Mouse (Mus musculus) liver, embryonic 12.5 days (tissue): ENCODE measurements around the gene Rnf182. TPM values are rescaled to one million over a fixed set of nuclear protein-coding genes. Genes with fewer than 3 reads are reported as not detected.
A peak's percentile ranks its signal among the peaks of the same experiment; 100 is the strongest.

Experiments used
- ATAC-seq: fragments of 200-750 bp; cut with Nextera tagmentation; 2 replicates; pipeline ENCODE4 v1.8.0; 2017; ENCODE audit warnings: moderate number of reproducible peaks, mild to moderate bottlenecking, moderate library complexity
- H3K27ac ChIP-seq: fragments of 300-500 bp; sonication (generic); 2 replicates; pipeline ENCODE4 v1.5.1; 2016; ENCODE audit warnings: mild to moderate bottlenecking
- H3K27me3 ChIP-seq: fragments of 300-500 bp; sonication (generic); replicated peaks from 2 replicates; pipeline ENCODE4 v1.6.1; 2016; ENCODE audit warnings: mild to moderate bottlenecking, moderate library complexity
- H3K36me3 ChIP-seq: fragments of 300-500 bp; sonication (generic); 2 replicates; pipeline ENCODE4 v1.6.1; 2016; ENCODE audit warnings: mild to moderate bottlenecking, moderate library complexity
- H3K4me1 ChIP-seq: fragments of 300-500 bp; sonication (generic); 2 replicates; pipeline ENCODE4 v1.6.1; 2016
- H3K4me2 ChIP-seq: fragments of 300-500 bp; sonication (generic); 2 replicates; pipeline ENCODE4 v1.6.1; 2016; ENCODE audit warnings: mild to moderate bottlenecking, moderate library complexity
- H3K4me3 ChIP-seq: fragments of 300-500 bp; sonication (generic); 2 replicates; pipeline ENCODE4 v1.5.1; 2016; ENCODE audit warnings: mild to moderate bottlenecking, moderate library complexity
- H3K9ac ChIP-seq: fragments of 300-500 bp; sonication (generic); 2 replicates; pipeline ENCODE4 v1.6.1; 2016; ENCODE audit warnings: mild to moderate bottlenecking, moderate library complexity
- H3K9me3 ChIP-seq: fragments of 300-500 bp; sonication (generic); replicated peaks from 2 replicates; pipeline ENCODE4 v1.6.1; 2016; ENCODE audit warnings: mild to moderate bottlenecking, moderate library complexity
- WGBS: fragments of 180-500 bp; shearing (Covaris S2); methylation state at CpG from one replicate; pipeline ENCODE4 v1.1.7; 2016; ENCODE audit not compliant: insufficient replicate concordance; 5-methylcytosine and 5-hydroxymethylcytosine counted together
- polyA plus RNA-seq: library from polyadenylated mRNA; unstranded; fragments of >200 nt; fragmentation: Nextera tagmentation; extraction: Ambion mirVana; gene quantifications from 2 replicates; pipeline ENCODE4 v1.2.1, GENCODE M21; 2016

The Rnf182 gene
- polyA plus RNA-seq, result 0.19 and 0.20 TPM in 2 replicates

DNA sequence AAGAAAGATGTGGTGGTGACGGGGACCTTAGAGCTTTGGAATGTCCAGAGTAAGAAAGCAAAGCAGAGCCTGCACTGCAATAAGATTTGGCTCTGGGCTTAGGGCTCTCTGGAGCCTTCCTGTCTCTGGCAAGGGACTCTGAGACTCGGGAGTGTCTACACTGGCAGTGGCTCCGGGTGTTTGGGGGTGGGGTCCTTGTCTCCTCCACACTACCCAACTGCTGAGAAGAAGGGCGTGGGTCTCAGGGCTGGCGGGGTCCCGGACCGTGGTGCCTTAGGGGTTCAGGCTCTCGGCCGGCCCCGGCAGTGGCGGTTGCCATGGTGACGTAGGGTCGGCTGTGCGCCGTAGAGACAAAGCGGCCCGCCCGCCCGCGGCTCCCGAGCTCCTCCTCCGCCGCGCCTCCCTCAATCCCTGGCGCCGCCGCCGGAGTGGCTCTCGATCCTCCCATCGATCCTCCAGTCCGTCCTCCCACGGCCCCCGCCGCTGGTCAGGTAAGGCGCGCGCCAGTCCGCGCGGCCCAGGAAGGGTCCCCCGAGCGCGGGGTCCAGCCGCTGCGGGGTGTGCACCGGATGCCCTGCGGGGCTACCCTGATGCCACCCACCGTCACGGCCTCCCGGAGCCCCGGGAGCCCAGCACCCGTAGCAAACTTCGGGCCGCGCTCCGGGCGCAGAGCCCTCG is at the start of gene Rnf182:
Gene Rnf182 (plus strand): TSS at position 134 of the 678 bp plus-strand sequence.
- under 1% methylated on average over 58 of the region's 58 CpGs for WGBS
- H3K27ac ChIP-seq, result no peak within 1 kb of the TSS
- H3K27me3 ChIP-seq, result peaks cover 52% of the 10 kb centered on the region

DNA sequence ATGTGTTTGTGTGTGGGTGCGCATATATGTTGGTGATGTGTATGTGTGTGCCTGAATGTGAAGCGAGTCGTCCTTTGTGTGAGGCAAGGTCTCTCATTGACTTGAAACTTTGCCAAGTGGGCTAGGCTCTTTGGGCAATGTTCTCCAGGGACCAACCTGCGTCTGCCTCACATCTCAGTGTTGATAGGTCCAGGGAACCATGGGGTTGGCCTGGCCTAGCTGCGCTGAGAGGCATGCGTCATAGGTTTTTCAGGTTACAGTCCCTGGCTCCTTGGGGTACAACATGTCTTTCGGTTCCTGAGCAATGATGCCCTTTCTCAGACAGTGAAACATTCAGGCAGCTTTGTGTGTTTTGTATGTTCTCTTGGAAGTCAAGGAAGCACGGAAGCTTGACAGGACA is 49.3 kb upstream of the Rnf182 start:
- Histone ChIP-seq H3K9me3 (0 out of 2 replicates have a peak, but pooled peaks cover 3% of the 10 kb centered on the region), H3K27me3 (no peaks in the 10 kb centered on the region), H3K4me2 (no peak overlapping the region), H3K36me3 (no peaks in the 10 kb centered on the region), H3K27ac (no peak overlapping the region), H3K4me3 (no peak overlapping the region), H3K4me1 (peaks cover 19% of the 10 kb centered on the region), H3K9ac (no peak overlapping the region)
- WGBS, result 81% methylated on average over 8 of the region's 8 CpGs
- ATAC-seq, result no peak

More for the DNA sequence above, at the start of gene Rnf182:
- peak; percentile 63; the same call in 1 of the 2 replicates for ATAC-seq
- H3K4me2 ChIP-seq, result peak within 1 kb of the TSS; percentile 75
- no peaks in the 10 kb centered on the region for H3K9me3 ChIP-seq
- no peaks in the 10 kb centered on the region for H3K36me3 ChIP-seq
- H3K9ac ChIP-seq, result peak within 1 kb of the TSS; percentile 17; the same call in 1 of the 2 replicates
- peaks cover 11% of the 10 kb centered on the region for H3K4me1 ChIP-seq
- H3K4me3 ChIP-seq, result peak within 1 kb of the TSS; percentile 53

DNA sequence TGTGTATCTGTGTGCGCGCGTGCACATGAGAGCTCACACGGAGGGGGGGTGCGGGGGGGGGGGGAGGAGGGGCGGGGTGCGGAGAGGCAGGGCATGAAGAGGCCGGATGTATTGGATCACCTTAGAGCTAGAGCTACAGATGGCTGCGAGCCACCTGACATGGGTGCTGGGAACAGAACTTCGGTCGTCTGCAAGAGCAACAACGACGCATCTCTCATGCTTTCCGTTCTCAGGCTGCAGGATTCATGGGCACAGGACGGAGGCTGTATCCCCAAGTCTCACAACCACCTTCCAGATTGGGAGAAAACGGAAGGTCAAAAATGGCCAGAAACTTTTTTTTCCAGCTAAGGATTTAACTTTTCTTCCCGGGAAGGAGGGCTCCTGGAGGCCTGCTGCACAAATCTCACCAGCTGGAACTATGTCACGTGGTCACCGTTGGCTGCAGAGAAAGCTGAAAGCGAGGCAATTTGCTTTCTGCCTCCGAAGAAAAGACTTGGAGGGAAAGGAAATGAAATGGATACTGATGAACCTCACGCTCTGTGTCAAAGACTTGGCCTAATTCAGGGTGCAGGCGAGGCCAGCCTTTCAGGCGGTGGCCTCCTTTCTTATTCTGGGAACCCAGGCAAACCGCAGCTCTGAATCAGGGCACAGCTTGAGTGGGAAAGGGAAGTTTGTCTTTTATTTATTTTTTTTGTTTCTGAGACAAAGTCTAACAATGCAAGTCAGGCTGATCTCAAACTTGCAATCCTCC is 48.2 kb upstream of the Rnf182 start:
- WGBS, result 70% methylated on average over 25 of the region's 25 CpGs
- H3K36me3 ChIP-seq, result no peaks in the 10 kb centered on the region
- no peak overlapping the region for H3K9ac ChIP-seq
- H3K27ac ChIP-seq, result no peak overlapping the region
- H3K4me1 ChIP-seq, result peaks cover 14% of the 10 kb centered on the region
- no peak for ATAC-seq
- H3K27me3 ChIP-seq, result no peaks in the 10 kb centered on the region
- no peak overlapping the region for H3K4me2 ChIP-seq
- H3K4me3 ChIP-seq, result no peak overlapping the region
- 0 out of 2 replicates have a peak, but pooled peaks cover 3% of the 10 kb centered on the region for H3K9me3 ChIP-seq

DNA sequence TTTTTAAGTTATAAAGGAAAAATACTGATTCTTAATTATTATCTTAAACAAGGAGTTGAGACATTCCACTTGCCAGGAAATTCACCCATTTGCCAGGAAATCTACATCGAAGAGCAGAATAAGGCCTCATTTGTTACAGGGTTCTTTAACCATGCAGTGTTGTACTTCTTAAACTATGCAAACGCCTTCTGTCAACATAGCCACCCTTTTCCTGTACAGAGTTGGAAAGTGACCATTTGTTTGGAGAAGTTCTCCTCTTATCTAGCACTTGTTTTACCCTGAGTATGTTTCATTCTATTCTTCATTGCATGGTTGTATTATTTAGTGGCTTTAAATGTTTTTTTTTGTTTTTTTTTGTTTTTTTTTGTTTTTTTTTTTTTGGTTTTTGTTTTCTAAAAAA is 41.5 kb upstream of the Rnf182 start:
- ATAC-seq, result no peak
- H3K4me2 ChIP-seq, result no peak overlapping the region
- no peaks in the 10 kb centered on the region for H3K36me3 ChIP-seq
- H3K27me3 ChIP-seq, result no peaks in the 10 kb centered on the region
- H3K27ac ChIP-seq, result no peak overlapping the region
- H3K4me3 ChIP-seq, result no peak overlapping the region
- no peak overlapping the region for H3K9ac ChIP-seq
- 0 out of 2 replicates have a peak, but pooled peaks cover 3% of the 10 kb centered on the region for H3K9me3 ChIP-seq
- 55% methylated on average over 2 of the region's 2 CpGs for WGBS
- H3K4me1 ChIP-seq, result no peaks in the 10 kb centered on the region

DNA sequence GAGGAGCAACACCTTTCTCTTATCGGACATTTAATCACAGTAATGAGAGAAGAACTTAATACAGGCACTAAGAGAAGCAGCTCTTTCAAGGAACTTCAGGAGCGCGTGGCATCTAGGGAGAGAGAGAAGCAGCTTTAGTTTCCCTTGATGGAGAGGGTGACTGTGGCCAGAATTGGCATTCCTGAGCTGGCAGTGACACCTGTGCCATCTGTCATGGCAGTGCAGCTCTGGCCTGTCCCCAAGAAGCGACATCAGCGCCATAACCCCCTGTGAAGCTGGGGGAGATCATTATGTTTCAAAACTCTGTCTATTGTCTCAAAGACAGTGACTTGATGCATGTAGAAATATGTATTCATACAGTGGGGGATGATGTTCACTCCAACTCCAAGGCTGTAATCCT is 40.1 kb upstream of the Rnf182 start:
- Histone ChIP-seq H3K27me3 (no peaks in the 10 kb centered on the region), H3K36me3 (no peaks in the 10 kb centered on the region), H3K9me3 (0 out of 2 replicates have a peak, but pooled peaks cover 3% of the 10 kb centered on the region), H3K4me3 (no peak overlapping the region), H3K27ac (no peak overlapping the region), H3K4me2 (no peak overlapping the region), H3K9ac (no peak overlapping the region), H3K4me1 (no peaks in the 10 kb centered on the region)
- ATAC-seq, result no peak
- 77% methylated on average over 5 of the region's 5 CpGs for WGBS

DNA sequence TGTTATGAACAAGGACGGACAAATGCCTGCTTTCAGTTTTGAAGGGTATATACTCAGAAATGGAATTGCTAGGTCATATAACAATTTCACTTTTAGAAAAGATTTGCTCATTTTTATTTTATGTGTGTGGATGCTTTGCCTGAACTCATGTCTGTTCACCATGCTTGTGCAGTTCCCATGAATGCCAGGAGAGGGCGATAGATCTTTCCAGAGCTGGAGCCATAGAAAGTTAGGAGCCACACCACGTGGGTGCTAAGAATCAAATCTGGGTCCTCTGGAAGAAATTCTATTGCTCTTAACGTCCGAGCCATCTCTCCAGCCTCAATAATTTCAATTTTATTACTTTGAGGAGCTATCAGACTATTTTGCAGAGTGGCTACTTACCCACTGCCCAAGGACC is 38.3 kb upstream of the Rnf182 start:
- Histone ChIP-seq H3K4me2 (no peak overlapping the region), H3K27ac (no peak overlapping the region), H3K9ac (no peak overlapping the region), H3K36me3 (no peaks in the 10 kb centered on the region), H3K9me3 (no peaks in the 10 kb centered on the region), H3K4me3 (no peak overlapping the region), H3K4me1 (no peaks in the 10 kb centered on the region), H3K27me3 (no peaks in the 10 kb centered on the region)
- ATAC-seq, result no peak
- WGBS, result 50% methylated on average over 5 of the region's 5 CpGs

DNA sequence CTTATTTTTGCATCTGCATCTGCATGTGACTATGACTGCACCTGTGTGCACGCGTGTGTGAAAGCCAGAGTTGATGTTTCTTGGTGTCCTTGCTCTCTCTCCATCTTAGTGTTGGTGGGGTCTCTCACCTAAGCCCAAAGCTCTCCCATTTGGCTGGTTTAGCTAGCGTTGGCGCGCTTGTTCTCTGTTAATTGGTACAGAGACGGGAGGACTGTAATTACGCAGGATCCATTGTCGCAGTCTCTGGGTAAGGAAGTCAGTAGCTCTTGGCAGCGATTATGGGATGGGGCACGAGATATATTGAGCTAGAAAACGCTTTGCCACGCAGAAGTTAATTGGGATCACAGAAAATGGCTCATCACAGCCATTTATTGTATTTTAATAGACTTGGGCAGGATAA is 37.7 kb upstream of the Rnf182 start:
- Histone ChIP-seq H3K27ac (no peak overlapping the region), H3K4me3 (no peak overlapping the region), H3K27me3 (no peaks in the 10 kb centered on the region), H3K36me3 (no peaks in the 10 kb centered on the region), H3K9ac (no peak overlapping the region), H3K4me1 (no peaks in the 10 kb centered on the region), H3K4me2 (no peak overlapping the region), H3K9me3 (no peaks in the 10 kb centered on the region)
- ATAC-seq, result no peak
- WGBS, result 78% methylated on average over 12 of the region's 12 CpGs

DNA sequence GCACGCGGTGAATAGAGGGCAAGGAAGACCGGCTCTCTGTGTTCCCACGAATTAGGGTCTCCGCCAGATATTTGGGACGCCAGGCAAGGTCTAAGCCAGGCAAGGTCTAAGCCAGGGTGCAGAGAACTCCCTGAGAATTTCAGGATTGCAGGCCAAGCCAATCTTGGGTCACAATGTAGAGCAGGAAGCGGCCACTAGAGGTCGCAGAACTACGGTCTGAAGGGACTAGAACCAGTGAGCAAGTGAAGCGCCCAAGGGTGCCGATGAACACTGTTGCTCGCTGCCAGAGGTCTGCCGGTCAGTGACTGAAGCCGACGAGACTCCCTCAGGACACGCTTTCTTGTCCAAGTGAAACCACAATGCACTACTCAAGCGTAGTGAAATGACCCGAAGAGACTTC is 35.8 kb upstream of the Rnf182 start:
- ATAC-seq, result no peak

DNA sequence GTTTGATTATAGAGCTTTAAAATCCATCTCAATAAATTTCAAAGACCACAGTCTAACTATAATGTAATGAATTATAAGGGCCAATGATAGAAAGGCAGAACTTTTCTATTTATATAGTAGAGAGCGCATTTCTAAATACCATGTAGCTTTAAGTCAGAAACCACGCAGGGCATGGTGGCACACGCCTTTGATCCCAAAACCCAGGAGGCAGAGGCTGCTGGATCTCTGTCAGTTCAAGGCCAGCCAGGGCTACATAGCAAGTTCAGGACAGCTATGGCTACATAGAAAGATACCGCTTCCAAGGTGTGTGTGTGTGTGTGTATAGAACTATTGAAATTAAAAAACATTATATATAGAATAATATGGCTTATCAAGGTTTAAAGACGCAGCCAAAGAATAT is 34.8 kb upstream of the Rnf182 start:
- Histone ChIP-seq H3K4me3 (no peak overlapping the region), H3K9ac (no peak overlapping the region), H3K4me2 (no peak overlapping the region), H3K4me1 (no peaks in the 10 kb centered on the region), H3K27ac (no peak overlapping the region), H3K36me3 (no peaks in the 10 kb centered on the region), H3K27me3 (no peaks in the 10 kb centered on the region; the same call in 1 of the 2 replicates), H3K9me3 (no peaks in the 10 kb centered on the region)
- WGBS, result 78% methylated on average over 5 of the region's 5 CpGs
- ATAC-seq, result no peak

More for the DNA sequence above, 35.8 kb upstream of the Rnf182 start:
- Histone ChIP-seq H3K9me3 (no peaks in the 10 kb centered on the region), H3K36me3 (no peaks in the 10 kb centered on the region), H3K4me3 (no peak overlapping the region), H3K4me1 (no peaks in the 10 kb centered on the region), H3K27me3 (no peaks in the 10 kb centered on the region; the same call in 1 of the 2 replicates), H3K9ac (no peak overlapping the region), H3K27ac (no peak overlapping the region), H3K4me2 (no peak overlapping the region)
- WGBS, result 16% methylated on average over 18 of the region's 18 CpGs

DNA sequence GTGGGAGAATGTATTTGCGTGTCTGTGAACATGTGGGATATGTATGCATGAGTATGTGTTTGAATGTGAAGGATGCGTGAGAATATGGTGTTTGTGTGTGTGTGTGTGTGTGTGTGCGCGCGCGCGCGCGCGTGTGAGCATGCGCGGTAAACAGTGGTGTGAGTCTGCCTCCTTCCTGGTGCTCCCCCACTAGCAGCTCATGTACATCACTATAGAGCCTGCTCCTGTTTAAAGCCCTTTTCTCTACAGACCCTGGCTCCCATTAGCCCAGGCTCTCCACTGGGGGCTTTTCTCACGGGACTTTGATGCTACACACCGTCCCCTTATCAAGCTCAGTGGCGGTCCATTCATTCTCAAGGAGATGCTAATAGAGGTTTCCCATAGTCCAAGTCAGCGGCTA is 32.5 kb upstream of the Rnf182 start:
- Histone ChIP-seq H3K27me3 (no peaks in the 10 kb centered on the region; the same call in 1 of the 2 replicates), H3K4me3 (no peak overlapping the region), H3K9me3 (no peaks in the 10 kb centered on the region), H3K36me3 (no peaks in the 10 kb centered on the region), H3K4me2 (peak overlapping the region; percentile 13; the same call in 1 of the 2 replicates), H3K27ac (no peak overlapping the region), H3K4me1 (no peaks in the 10 kb centered on the region), H3K9ac (no peak overlapping the region)
- WGBS, result 48% methylated on average over 16 of the region's 16 CpGs
- ATAC-seq, result no peak

DNA sequence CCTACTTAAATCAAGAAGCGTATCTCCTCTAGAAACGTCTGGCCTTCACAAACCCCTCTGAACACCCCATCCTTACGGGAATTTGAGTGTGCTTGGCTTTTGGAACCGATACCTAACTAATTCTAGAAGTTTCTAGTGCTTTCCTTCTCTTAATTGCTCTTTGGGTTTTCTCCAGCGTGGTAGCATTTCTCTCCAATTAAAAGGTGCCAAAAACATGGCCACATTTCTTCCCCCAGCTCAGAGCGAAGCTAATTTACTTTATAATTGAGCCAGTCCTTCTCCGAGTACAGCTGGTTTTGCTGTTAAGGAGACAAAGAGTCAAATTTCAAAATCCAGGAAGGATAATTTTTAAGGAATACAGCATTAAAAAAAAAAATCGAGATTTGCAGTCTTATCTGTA is 32.0 kb upstream of the Rnf182 start:
- WGBS, result 53% methylated on average over 8 of the region's 8 CpGs
- ATAC-seq, result no peak

DNA sequence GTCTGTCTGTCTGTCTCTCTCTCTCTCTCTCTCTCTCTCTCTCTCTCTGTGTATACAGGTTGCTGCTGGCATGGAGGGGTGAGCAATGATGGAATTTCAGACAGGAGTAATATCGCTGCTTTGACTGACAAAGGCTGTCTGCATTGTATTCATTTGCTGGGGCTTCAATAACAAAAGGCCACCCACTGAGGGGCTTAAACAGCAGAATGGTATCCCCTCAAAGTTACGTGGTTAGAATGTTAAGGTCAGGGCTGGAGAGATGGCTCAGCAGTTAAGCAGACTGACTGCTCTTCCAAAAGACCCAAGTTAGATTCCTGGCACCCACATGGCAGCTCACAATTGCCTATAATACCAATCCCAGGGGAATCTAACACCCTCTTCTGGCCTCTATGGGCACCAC is 30.2 kb upstream of the Rnf182 start:
- no peak overlapping the region for H3K4me3 ChIP-seq

More for the DNA sequence above, 32.0 kb upstream of the Rnf182 start:
- Histone ChIP-seq H3K36me3 (no peaks in the 10 kb centered on the region), H3K4me2 (no peak overlapping the region), H3K9ac (no peak overlapping the region), H3K27me3 (no peaks in the 10 kb centered on the region; the same call in 1 of the 2 replicates), H3K27ac (no peak overlapping the region), H3K4me3 (no peak overlapping the region), H3K9me3 (no peaks in the 10 kb centered on the region), H3K4me1 (no peaks in the 10 kb centered on the region)

More for the DNA sequence above, 30.2 kb upstream of the Rnf182 start:
- H3K4me1 ChIP-seq, result no peaks in the 10 kb centered on the region
- no peaks in the 10 kb centered on the region for H3K36me3 ChIP-seq
- no peak overlapping the region for H3K27ac ChIP-seq
- no peaks in the 10 kb centered on the region for H3K9me3 ChIP-seq
- no peak for ATAC-seq
- no peak overlapping the region for H3K9ac ChIP-seq
- no peak overlapping the region for H3K4me2 ChIP-seq
- 53% methylated on average over 2 of the region's 2 CpGs for whole genome bisulfite sequencing
- peaks cover 6% of the 10 kb centered on the region for H3K27me3 ChIP-seq
